Mouse (Mus musculus): ENCODE data around the gene Cog5. TPM values are rescaled to one million over a fixed set of nuclear protein-coding genes. Genes with fewer than 3 reads are reported as not detected.
A peak's percentile ranks its signal among the peaks of the same experiment; 100 is the strongest.

Cog5 gene
- polyA plus RNA-seq, 1 experiment from 2014 or later: 30.8 TPM

DNA sequence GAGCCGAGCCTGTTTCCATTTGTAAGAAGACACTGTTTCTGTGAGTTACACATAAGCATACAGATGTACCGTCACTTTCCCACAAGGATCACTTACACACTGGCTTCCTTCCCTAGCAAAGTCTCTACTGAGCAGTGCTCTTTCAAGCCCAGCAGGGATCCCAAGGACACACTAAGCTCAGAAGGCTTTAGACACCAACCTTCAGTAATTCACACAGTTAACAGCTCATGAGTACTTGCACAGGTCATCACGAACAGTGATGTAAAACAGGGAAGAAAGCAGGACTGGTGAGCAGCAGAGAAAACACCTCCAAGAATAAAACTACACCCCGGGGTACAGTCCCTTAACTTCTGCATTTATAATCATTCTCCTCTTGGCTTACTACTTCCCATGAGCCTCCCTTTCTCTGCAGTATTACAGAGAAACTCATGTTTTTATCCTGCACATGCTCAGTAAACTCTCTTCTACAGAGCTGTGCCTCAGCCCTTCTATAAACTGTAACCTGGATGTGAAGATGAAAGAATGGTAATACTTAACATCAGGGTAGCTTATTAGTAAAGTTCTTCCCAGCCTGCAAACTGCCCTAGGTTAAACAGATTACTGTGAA is 283.8 kb downstream of the Cog5 start:
- ATAC-seq (ENCODE audit: low FRiP score): no peak
- H3K27ac ChIP-seq: no peak overlapping the region
- H3K4me3 ChIP-seq (replicated peaks): no peak overlapping the region
- peaks cover 75% of the 10 kb centered on the region for H3K36me3 ChIP-seq (replicated peaks)
- no peaks in the 10 kb centered on the region for H3K4me1 ChIP-seq
- no peaks in the 10 kb centered on the region for H3K9me3 ChIP-seq
- H3K4me2 ChIP-seq: no peak overlapping the region
- no peaks in the 10 kb centered on the region for H3K27me3 ChIP-seq
- 89% methylated on average over 4 of the region's 4 CpGs for WGBS
- H3K9ac ChIP-seq: no peak overlapping the region

DNA sequence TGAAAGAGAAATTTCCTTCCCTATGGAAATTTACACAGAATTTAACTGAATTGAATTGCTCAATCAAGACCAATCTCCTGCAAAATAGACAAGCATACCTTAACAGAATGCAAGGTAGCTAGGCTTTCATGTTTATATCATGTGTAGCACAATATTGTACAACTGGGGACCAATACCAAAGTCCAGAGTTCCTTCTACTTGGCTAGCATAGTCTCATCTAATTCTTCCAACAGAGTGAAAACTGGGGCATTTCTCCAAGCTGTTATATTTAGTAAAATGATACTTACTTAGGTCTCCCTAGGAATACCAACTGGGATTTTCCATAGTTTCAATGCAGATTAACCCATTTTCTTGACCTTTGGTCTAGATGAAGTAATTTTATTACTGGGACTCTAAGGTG is 284.4 kb downstream of the Cog5 start:
- Histone ChIP-seq H3K4me3 (replicated peaks) (no peak overlapping the region), H3K36me3 (replicated peaks) (peaks cover 76% of the 10 kb centered on the region), H3K4me1 (no peaks in the 10 kb centered on the region), H3K4me2 (no peak overlapping the region), H3K9me3 (no peaks in the 10 kb centered on the region), H3K27me3 (no peaks in the 10 kb centered on the region), H3K27ac (no peak overlapping the region), H3K9ac (no peak overlapping the region)
- ATAC-seq (ENCODE audit: low FRiP score): no peak

DNA sequence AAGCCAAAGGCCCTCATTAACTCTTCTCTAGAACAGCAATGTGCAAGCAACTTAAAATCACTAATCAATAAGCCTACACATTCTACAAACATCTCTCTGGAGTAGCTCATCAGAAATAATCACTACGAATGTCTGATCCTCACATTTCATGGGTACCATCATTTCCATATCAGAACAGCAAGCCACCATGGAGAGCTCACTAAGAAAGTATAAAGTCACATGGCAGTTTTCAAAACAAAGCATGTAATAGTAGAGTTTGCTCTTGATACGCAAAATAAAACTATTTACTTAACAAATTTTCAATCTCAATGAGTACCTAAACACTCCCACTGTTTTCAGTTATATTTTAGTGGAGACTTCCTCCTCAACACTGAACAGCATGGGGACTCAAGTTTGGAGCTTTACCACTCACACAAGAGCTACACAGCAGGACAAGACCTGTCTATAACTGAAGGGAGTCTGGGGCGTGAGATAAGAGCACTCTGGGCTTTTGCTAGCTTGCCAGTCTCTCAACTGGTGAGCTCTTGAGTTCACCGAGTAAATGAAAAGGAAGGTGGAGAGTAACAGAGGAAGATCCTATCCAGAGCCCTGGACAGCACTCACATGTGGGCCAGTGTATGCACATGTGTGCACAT is 288.5 kb downstream of the Cog5 start:
- no peak overlapping the region for H3K27ac ChIP-seq
- peaks cover 45% of the 10 kb centered on the region for H3K36me3 ChIP-seq (replicated peaks)
- H3K4me3 ChIP-seq (replicated peaks): no peak overlapping the region
- H3K4me2 ChIP-seq: no peak overlapping the region
- H3K9me3 ChIP-seq: no peaks in the 10 kb centered on the region
- H3K9ac ChIP-seq: no peak overlapping the region
- no peak for ATAC-seq (ENCODE audit: low FRiP score)
- H3K4me1 ChIP-seq: peaks cover 4% of the 10 kb centered on the region; the same call in 1 of the 2 replicates
- WGBS: 94% methylated on average over 4 of the region's 4 CpGs
- H3K27me3 ChIP-seq: no peaks in the 10 kb centered on the region

DNA sequence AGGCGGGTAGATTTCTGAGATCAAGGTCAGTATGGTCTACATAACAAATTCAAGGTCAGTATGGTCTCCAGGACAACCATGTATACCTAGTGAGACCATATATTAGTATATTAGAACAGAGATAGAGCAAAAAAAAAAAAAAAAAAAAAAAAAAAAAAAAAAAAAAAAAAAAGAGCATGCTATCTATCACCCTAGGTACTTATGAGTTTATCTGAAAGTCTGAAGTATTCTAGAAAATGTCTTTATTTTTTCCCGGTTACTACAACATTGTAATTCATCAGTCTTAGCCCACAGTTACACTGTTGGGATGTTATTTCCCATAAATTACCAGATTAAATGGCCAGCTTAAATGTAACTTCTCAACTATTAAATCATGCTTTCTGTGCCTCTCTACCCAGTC is 289.7 kb downstream of the Cog5 start:
- Histone ChIP-seq H3K4me3 (replicated peaks) (no peak overlapping the region), H3K4me2 (no peak overlapping the region), H3K27me3 (no peaks in the 10 kb centered on the region), H3K36me3 (replicated peaks) (peaks cover 32% of the 10 kb centered on the region), H3K9me3 (no peaks in the 10 kb centered on the region), H3K9ac (no peak overlapping the region), H3K4me1 (peaks cover 5% of the 10 kb centered on the region; the same call in 1 of the 2 replicates), H3K27ac (no peak overlapping the region)
- ATAC-seq (ENCODE audit: low FRiP score): no peak
- WGBS: 91% methylated on average over 2 of the region's 2 CpGs

DNA sequence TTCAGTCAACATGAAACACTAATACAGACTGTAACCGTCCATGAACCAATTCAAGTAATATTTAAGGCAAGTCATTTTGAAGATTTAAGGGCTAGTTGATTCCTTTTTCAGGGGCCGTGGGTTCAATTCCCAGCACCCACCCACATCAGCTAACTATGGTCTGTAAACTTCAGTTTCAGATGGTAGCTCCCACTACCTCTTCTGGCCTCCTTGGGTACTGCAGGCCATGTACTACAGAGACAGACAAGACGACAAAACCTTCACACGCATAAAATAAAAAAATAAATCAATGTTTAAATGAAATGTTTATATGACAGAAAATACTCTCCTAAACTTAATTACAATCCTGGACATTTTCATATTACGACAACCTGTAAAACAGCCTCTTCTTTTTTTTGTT is 292.8 kb downstream of the Cog5 start:
- Histone ChIP-seq H3K36me3 (replicated peaks) (peaks cover 14% of the 10 kb centered on the region), H3K9ac (no peak overlapping the region), H3K4me2 (no peak overlapping the region), H3K4me3 (replicated peaks) (no peak overlapping the region), H3K9me3 (no peaks in the 10 kb centered on the region), H3K27me3 (no peaks in the 10 kb centered on the region), H3K27ac (no peak overlapping the region), H3K4me1 (peaks cover 8% of the 10 kb centered on the region; the same call in 1 of the 2 replicates)
- ATAC-seq (ENCODE audit: low FRiP score): no peak
- 95% methylated on average over 5 of the region's 5 CpGs for WGBS

DNA sequence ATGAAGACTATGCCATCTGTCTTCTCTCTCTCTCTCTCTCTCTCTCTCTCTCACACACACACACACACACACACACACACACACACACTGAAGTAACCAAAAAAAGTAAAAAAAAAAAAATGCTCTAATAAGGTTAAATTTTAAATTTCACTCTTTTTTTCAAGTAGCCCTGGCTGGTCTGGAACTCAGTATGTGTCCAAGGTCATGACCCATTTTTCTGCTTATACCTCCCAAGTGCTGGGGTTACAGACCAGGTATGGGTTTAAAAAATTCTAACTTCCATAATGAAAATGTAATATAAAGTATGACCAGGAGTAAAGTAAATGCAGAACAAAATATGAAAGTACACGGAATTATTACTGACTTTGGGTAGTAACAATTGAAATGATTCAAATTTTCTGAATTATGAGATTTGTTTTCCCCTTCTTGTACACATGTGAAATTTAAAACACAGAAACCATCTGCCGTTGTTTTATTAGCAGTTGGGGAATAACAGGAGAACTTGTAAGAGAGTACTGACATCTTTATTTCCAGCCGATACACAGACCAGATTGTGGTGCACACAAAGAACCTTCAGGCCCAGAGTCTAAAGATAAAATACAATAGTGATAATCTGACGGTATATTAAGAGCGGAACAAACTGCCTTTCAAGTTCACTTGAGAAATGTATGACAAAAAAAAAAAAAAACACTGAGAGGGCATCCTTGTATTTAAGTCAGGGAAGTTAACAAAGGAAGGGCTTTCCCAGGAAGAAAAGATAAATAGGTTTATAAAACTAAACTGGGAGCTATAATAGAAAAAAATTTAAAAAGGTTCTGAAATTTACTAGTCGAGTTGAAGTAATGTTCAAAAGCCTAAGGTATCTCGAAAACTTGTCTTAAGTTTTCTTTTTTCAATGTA is 293.7 kb downstream of the Cog5 start:
- H3K4me3 ChIP-seq (replicated peaks): peak overlapping the region; percentile 93
- peak overlapping the region; percentile 99 for H3K27ac ChIP-seq
- no peak for ATAC-seq (ENCODE audit: low FRiP score)
- H3K9ac ChIP-seq: peak overlapping the region; percentile 95
- no peaks in the 10 kb centered on the region for H3K27me3 ChIP-seq
- H3K4me1 ChIP-seq: peaks cover 8% of the 10 kb centered on the region; the same call in 1 of the 2 replicates
- WGBS: 24% methylated on average over 7 of the region's 7 CpGs
- H3K4me2 ChIP-seq: peak overlapping the region; percentile 59
- H3K9me3 ChIP-seq: no peaks in the 10 kb centered on the region
- H3K36me3 ChIP-seq (replicated peaks): peaks cover 5% of the 10 kb centered on the region

DNA sequence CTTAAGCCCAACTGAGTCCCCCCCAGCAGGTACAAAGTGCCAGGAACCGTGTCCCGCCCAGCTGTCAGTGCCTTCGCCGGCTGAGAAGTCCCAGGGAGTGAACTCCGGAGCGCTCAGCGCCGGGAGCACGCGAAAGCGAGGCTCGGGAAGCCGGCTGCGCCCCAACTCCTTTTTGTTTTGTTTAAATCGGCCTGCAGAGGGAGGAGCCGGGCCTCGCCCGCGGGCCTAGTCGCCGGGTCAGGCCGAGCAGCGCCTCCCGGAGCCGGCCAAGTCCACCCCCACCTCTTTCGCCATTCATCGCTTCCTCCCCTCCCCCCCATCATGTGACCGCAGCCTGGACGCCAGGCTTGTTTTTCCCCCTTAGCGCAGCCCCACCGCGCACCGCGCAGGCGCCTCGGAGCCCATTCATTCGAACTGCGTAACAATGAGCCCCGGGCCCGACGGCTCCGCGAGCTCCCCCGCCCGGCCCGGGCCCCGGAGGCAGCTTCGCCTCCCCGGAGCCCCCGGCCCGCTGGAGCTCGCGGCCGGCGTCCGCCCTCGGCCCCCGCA is 294.6 kb downstream of the Cog5 start:
- Histone ChIP-seq H3K27me3 (no peaks in the 10 kb centered on the region), H3K9me3 (no peaks in the 10 kb centered on the region), H3K4me3 (replicated peaks) (peak overlapping the region; percentile 93), H3K27ac (peak overlapping the region; percentile 99), H3K36me3 (replicated peaks) (no peaks in the 10 kb centered on the region), H3K4me2 (peak overlapping the region; percentile 59), H3K9ac (peak overlapping the region; percentile 95), H3K4me1 (peaks cover 8% of the 10 kb centered on the region; the same call in 1 of the 2 replicates)
- WGBS: under 1% methylated on average over 56 of the region's 58 CpGs
- peak; percentile 89 for ATAC-seq (ENCODE audit: low FRiP score)

DNA sequence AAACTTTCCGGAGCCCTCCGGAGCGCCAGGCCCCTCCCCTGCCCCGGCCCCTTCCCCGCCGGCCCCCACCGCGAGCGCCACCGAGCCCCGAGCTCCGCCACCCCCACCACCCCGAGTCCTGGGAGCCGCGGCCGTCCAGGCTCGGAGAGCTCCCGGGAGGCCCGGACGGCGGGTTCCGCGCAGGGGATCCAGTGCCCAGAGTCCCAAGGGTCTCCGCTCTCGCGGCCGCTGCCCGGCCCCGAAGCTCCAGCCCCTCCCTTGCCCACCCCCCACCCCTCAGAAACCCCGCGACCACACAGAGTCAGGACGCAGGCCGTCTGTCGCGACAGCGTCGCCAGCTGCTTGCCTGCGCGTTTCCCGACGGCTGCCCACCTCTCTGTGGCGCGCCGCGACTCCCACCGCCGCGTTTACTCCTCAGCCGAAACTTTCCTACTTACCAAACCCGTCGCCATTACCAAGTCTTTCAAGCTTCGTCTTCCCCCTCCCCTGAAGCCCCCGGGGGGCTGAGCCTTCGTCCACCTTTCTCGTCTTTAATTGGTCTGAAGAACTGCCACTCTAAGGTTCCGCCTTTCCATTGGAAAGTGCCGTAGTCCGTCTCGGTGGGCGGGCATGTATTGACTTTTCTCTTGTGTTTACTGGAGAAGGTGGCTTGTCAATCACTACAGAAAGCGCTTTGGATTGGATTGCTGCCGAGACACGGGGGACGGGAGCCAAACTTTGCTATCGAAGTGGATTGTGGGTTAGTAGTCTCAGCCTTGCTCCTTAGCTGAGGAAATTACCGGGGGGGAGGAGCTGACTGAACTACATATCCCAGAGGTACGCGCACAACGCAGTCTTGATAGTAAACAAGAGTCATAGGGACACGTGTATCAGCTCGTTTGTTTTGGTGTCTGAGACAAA is 295.3 kb downstream of the Cog5 start, which contains the start of gene Hbp1:
Gene Hbp1 (minus strand): TSS at position 777 of the 900 bp plus-strand sequence.
- ATAC-seq (ENCODE audit: low FRiP score): peak; percentile 94

DNA sequence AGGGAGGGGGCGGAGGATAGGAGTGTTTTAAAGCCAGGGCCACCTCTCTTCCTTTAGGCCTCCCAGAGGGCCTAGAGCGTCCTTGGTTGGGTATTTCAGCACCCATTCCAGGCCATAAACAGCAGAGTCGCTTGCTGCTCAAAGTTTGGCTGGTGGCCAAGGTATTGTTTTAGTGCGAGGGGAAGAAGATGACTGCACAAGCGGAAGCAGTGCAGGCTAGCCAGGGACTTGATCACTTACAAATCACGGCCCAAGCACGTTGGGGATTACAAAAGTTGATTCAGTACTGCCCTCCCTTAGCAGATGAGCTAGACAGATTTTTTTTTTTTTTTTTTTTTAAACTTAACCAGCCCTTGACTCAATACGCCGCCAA is 296.0 kb downstream of the Cog5 start:
- H3K27me3 ChIP-seq: no peaks in the 10 kb centered on the region
- 9% methylated on average over 9 of the region's 9 CpGs for WGBS
- ATAC-seq (ENCODE audit: low FRiP score): no peak
- no peaks in the 10 kb centered on the region for H3K36me3 ChIP-seq (replicated peaks)
- peaks cover 8% of the 10 kb centered on the region; the same call in 1 of the 2 replicates for H3K4me1 ChIP-seq
- peak overlapping the region; percentile 75; the same call in 1 of the 2 replicates for H3K27ac ChIP-seq
- H3K9me3 ChIP-seq: no peaks in the 10 kb centered on the region
- H3K4me2 ChIP-seq: peak overlapping the region; percentile 67
- H3K4me3 ChIP-seq (replicated peaks): peak overlapping the region; percentile 44
- no peak overlapping the region for H3K9ac ChIP-seq

More for the DNA sequence above, 295.3 kb downstream of the Cog5 start, which contains the start of gene Hbp1:
- H3K9ac ChIP-seq: peak within 1 kb of the TSS; percentile 95
- WGBS: under 1% methylated on average over 69 of the region's 71 CpGs
- H3K27me3 ChIP-seq: no peaks in the 10 kb centered on the region
- H3K9me3 ChIP-seq: no peaks in the 10 kb centered on the region
- H3K4me1 ChIP-seq: peaks cover 8% of the 10 kb centered on the region; the same call in 1 of the 2 replicates
- peak within 1 kb of the TSS; percentile 99 for H3K27ac ChIP-seq
- peak within 1 kb of the TSS; percentile 67 for H3K4me2 ChIP-seq
- H3K36me3 ChIP-seq (replicated peaks): no peaks in the 10 kb centered on the region
- H3K4me3 ChIP-seq (replicated peaks): peak within 1 kb of the TSS; percentile 93

DNA sequence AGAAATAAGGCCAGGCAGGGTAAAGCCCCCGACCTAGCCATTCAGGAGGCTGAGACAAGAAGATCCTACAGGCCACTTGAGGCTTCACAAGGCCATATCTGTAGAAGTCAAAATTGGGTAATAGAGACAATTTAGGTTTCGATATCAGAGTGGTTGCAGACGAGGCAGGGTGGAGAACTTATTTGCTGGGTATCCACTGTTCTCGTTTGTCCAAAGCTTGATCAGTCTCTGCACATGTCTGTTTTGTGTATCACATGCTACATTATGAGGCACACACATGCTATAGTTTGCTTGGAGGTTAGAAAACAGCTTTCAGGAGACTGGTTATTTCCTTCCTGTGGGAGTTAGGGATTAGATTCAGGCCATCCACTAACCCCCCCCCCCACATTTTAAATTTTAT is 301.2 kb downstream of the Cog5 start:
- no peak overlapping the region for H3K9ac ChIP-seq

DNA sequence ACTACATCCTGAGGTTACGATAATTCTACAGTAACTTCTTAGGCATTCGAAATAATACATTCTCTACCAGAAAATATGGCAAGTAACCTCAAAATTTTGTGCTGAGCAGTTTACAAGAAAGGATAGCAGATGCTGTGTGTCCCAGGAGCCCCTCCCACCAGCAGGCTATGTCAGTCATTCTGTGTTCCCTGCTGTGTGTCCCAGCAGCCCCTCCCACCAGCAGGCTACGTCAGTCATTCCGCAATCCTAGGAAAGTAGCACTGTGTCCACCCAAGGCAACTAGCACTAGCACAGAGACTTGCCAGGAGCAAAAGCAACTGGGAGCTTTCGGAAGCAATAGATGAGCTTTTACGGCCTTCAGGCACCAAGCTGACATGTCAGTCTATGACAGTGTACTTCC is 309.4 kb downstream of the Cog5 start:
- H3K36me3 ChIP-seq (replicated peaks): no peaks in the 10 kb centered on the region; the same call in none of the 2 replicates
- no peak overlapping the region for H3K27ac ChIP-seq
- WGBS: 87% methylated on average over 6 of the region's 6 CpGs
- ATAC-seq (ENCODE audit: low FRiP score): no peak
- no peaks in the 10 kb centered on the region for H3K27me3 ChIP-seq
- no peak overlapping the region for H3K9ac ChIP-seq
- H3K4me2 ChIP-seq: no peak overlapping the region
- no peaks in the 10 kb centered on the region for H3K9me3 ChIP-seq
- 0 out of 2 replicates have a peak, but pooled peaks cover 3% of the 10 kb centered on the region for H3K4me1 ChIP-seq
- H3K4me3 ChIP-seq (replicated peaks): no peak overlapping the region

More for the DNA sequence above, 301.2 kb downstream of the Cog5 start:
- ATAC-seq (ENCODE audit: low FRiP score): no peak
- 85% methylated on average over 4 of the region's 4 CpGs for WGBS
- Histone ChIP-seq H3K9me3 (no peaks in the 10 kb centered on the region), H3K36me3 (replicated peaks) (no peaks in the 10 kb centered on the region), H3K27me3 (no peaks in the 10 kb centered on the region), H3K27ac (no peak overlapping the region), H3K4me3 (replicated peaks) (no peak overlapping the region), H3K4me1 (0 out of 2 replicates have a peak, but pooled peaks cover 3% of the 10 kb centered on the region), H3K4me2 (no peak overlapping the region)
